Mouse (Mus musculus): ENCODE measurements around the gene Fibcd1. TPM values are rescaled to one million over a fixed set of nuclear protein-coding genes. Genes with fewer than 3 reads are reported as not detected.
A peak's percentile ranks its signal among the peaks of the same experiment; 100 is the strongest.

Gene Fibcd1
- total RNA-seq, 2 experiments from 2014 or later, result not detected

GRCm38 (mm10) chr2:31822524-31823371 is 23.1 kb downstream of the Fibcd1 start:
- no peak for ATAC-seq (replicated peaks; ENCODE audit: low FRiP score, low TSS enrichment, poor library complexity, severe bottlenecking)

GRCm38 (mm10) chr2:31815367-31815766 is 30.4 kb downstream of the Fibcd1 start:
- no peak for ATAC-seq (replicated peaks; ENCODE audit: low FRiP score, low TSS enrichment, poor library complexity, severe bottlenecking)

GRCm38 (mm10) chr2:31814699-31815098 is 31.1 kb downstream of the Fibcd1 start:
- no peak for ATAC-seq (replicated peaks; ENCODE audit: low FRiP score, low TSS enrichment, poor library complexity, severe bottlenecking)

GRCm38 (mm10) chr2:31813641-31814040 is 32.2 kb downstream of the Fibcd1 start:
- ATAC-seq (replicated peaks; ENCODE audit: low FRiP score, low TSS enrichment, poor library complexity, severe bottlenecking), result no peak

- no peak for ATAC-seq (replicated peaks; ENCODE audit: low FRiP score, low TSS enrichment, poor library complexity, severe bottlenecking)
These were observed 34.5 kb downstream of the Fibcd1 start for GRCm38 (mm10) chr2:31811086-31811958.

GRCm38 (mm10) chr2:31810444-31810843 is 35.4 kb downstream of the Fibcd1 start, which contains the start of gene Qrfp:
Gene Qrfp (minus strand): TSS chr2:31810580.
- ATAC-seq (replicated peaks; ENCODE audit: low FRiP score, low TSS enrichment, poor library complexity, severe bottlenecking), result no peak

GRCm38 (mm10) chr2:31809358-31809740 is 36.5 kb downstream of the Fibcd1 start:
- ATAC-seq (replicated peaks; ENCODE audit: low FRiP score, low TSS enrichment, poor library complexity, severe bottlenecking), result no peak

- ATAC-seq (replicated peaks; ENCODE audit: low FRiP score, low TSS enrichment, poor library complexity, severe bottlenecking), result no peak
These were observed 37.1 kb downstream of the Fibcd1 start for GRCm38 (mm10) chr2:31808410-31809357.

- no peak for ATAC-seq (replicated peaks; ENCODE audit: low FRiP score, low TSS enrichment, poor library complexity, severe bottlenecking)
These were observed 39.0 kb downstream of the Fibcd1 start for GRCm38 (mm10) chr2:31806639-31807382.

- ATAC-seq (replicated peaks; ENCODE audit: low FRiP score, low TSS enrichment, poor library complexity, severe bottlenecking), result no peak
These were observed 42.3 kb downstream of the Fibcd1 start for GRCm38 (mm10) chr2:31803480-31803879.

GRCm38 (mm10) chr2:31802811-31803210 is 43.0 kb downstream of the Fibcd1 start:
- ATAC-seq (replicated peaks; ENCODE audit: low FRiP score, low TSS enrichment, poor library complexity, severe bottlenecking), result 0 out of 2 replicates have a peak, but pooled peaks have one; percentile 7

- no peak for ATAC-seq (replicated peaks; ENCODE audit: low FRiP score, low TSS enrichment, poor library complexity, severe bottlenecking)
These were observed 44.4 kb downstream of the Fibcd1 start for GRCm38 (mm10) chr2:31801416-31801815.

GRCm38 (mm10) chr2:31796943-31797342 is 48.9 kb downstream of the Fibcd1 start:
- ATAC-seq (replicated peaks; ENCODE audit: low FRiP score, low TSS enrichment, poor library complexity, severe bottlenecking), result no peak

- no peak for ATAC-seq (replicated peaks; ENCODE audit: low FRiP score, low TSS enrichment, poor library complexity, severe bottlenecking)
These were observed 53.2 kb downstream of the Fibcd1 start for GRCm38 (mm10) chr2:31792611-31793010.

- ATAC-seq (replicated peaks; ENCODE audit: low FRiP score, low TSS enrichment, poor library complexity, severe bottlenecking), result no peak
These were observed 54.5 kb downstream of the Fibcd1 start for GRCm38 (mm10) chr2:31791260-31791659.

GRCm38 (mm10) chr2:31790728-31791251 is 55.0 kb downstream of the Fibcd1 start:
- no peak for ATAC-seq (replicated peaks; ENCODE audit: low FRiP score, low TSS enrichment, poor library complexity, severe bottlenecking)

GRCm38 (mm10) chr2:31789215-31789614 is 56.6 kb downstream of the Fibcd1 start:
- ATAC-seq (replicated peaks; ENCODE audit: low FRiP score, low TSS enrichment, poor library complexity, severe bottlenecking), result no peak

GRCm38 (mm10) chr2:31788227-31788626 is 57.6 kb downstream of the Fibcd1 start:
- ATAC-seq (replicated peaks; ENCODE audit: low FRiP score, low TSS enrichment, poor library complexity, severe bottlenecking), result no peak

Data from megakaryocyte-erythroid progenitor cell, adult 5-6 weeks (primary cell).